Mouse (Mus musculus) splenic B cell, adult 2 months (primary cell): ENCODE measurements around the gene Ttf2.
A peak's percentile ranks its signal among the peaks of the same experiment; 100 is the strongest.

Source experiments
- DNase-seq: peaks from one replicate; pipeline ENCODE4 v3.0.0-alpha.2; 2011; ENCODE audit warnings: low read depth, low spot score
- H3K27me3 ChIP-seq: 2 replicates; pipeline ENCODE4 v1.6.1; 2012; ENCODE audit warnings: mild to moderate bottlenecking, low read length, moderate library complexity, mixed read lengths; ENCODE audit not compliant: control insufficient read depth, poor library complexity, insufficient read depth, severe bottlenecking
- H3K36me3 ChIP-seq: 2 replicates; pipeline ENCODE4 v1.6.1; 2012; ENCODE audit warnings: mild to moderate bottlenecking, low read length, moderate library complexity, mixed read lengths; ENCODE audit not compliant: control insufficient read depth, poor library complexity, insufficient read depth, severe bottlenecking

The Ttf2 gene

DNA sequence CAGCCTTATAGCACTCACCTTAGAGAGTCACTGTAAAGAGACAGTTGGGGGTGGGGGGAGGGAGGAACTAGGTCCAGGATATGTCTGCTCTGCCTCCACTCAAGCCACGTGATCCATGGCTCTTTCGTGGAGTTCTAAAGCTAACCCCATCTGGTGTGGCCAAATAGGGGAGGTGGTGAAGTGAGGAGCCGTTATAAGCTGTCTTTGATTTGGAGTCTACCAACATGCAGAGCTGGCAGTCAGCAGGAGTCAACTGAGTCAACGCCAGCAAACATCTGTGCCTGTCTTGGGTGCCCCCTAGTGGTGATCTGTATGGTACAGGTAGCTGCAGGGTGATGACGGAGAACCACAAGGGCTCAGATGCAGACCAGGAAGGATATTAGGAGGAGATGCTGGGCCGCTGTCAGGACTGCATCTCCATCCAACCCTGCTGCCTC is 29.5 kb upstream of the Ttf2 start:
- peak; percentile 86 for DNase-seq
- Histone ChIP-seq H3K36me3 (no peaks in the 10 kb centered on the region), H3K27me3 (no peaks in the 10 kb centered on the region)

DNA sequence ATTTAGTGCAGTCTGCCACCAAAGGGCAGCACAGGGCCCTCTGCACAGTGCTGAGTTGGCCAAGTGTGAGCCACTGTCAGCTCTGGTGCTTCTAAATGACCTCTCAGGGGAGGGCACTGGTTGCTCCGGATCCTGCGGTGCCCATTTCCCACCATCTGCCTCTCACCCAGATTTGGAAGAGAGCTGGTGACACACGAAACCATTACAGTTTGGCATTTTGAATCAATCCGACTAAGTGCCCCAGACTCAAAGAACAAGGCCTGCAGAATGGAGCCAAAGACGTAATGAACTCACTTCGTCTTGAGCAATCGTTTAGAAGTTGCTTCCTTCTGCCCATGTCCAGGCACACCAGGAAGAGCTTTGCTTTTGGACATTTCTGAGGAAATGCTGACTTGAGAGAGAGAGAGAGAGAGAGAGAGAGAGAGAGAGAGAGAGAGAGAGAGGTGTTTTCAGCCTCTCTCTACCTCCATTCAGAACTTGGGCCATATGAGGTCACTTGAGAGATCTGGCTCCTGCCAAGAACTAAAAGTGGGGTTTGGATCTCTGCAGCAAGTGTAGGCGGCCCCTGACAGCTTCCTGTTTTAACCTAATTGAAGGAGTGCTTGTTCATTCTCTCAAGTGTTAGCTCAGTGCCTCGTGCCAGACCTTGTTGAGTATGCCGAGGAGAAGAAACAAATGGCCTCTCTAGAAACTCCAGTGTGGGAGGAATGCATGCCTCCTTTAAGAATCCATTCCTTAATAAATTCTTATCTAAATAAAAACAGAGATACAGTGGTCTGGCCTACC is 28.5 kb upstream of the Ttf2 start:
- DNase-seq = no peak

GRCm38 (mm10) chr3:100994252-100994651 is 24.8 kb upstream of the Ttf2 start:
- no peaks in the 10 kb centered on the region for H3K36me3 ChIP-seq
- H3K27me3 ChIP-seq = no peaks in the 10 kb centered on the region
- no peak for DNase-seq

More for the DNA sequence above, 28.5 kb upstream of the Ttf2 start:
- no peaks in the 10 kb centered on the region for H3K36me3 ChIP-seq
- no peaks in the 10 kb centered on the region for H3K27me3 ChIP-seq

GRCm38 (mm10) chr3:100993718-100994117 is 24.3 kb upstream of the Ttf2 start:
- no peaks in the 10 kb centered on the region for H3K27me3 ChIP-seq
- H3K36me3 ChIP-seq = no peaks in the 10 kb centered on the region
- peak; percentile 25 for DNase-seq

- DNase-seq = no peak
- Histone ChIP-seq H3K27me3 (no peaks in the 10 kb centered on the region), H3K36me3 (no peaks in the 10 kb centered on the region)
Observed at GRCm38 (mm10) chr3:100993158-100993557, 23.7 kb upstream of the Ttf2 start.

GRCm38 (mm10) chr3:100990231-100990630 is 20.8 kb upstream of the Ttf2 start:
- H3K27me3 ChIP-seq = no peaks in the 10 kb centered on the region
- DNase-seq = no peak
- no peaks in the 10 kb centered on the region for H3K36me3 ChIP-seq

DNA sequence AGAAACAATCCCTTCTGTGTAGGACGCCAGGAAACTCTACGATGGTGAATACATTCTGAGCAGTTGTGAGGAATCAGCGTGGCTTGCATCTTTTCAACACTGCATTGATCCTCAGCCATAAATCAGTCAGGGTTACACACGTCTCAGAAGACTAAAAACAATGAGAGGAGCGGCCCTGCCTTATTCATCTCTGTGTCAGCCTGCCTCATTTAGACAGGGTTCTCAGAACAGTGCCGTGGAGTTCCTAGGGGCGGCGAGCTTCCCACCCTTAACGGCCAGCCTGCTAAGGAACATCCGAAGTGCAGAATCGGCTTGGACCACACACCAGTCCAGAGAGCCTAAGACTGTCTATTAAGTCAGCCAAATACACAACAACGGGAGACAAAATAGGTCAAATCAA is 20.0 kb upstream of the Ttf2 start:
- H3K36me3 ChIP-seq = no peaks in the 10 kb centered on the region
- H3K27me3 ChIP-seq = no peaks in the 10 kb centered on the region
- no peak for DNase-seq

DNA sequence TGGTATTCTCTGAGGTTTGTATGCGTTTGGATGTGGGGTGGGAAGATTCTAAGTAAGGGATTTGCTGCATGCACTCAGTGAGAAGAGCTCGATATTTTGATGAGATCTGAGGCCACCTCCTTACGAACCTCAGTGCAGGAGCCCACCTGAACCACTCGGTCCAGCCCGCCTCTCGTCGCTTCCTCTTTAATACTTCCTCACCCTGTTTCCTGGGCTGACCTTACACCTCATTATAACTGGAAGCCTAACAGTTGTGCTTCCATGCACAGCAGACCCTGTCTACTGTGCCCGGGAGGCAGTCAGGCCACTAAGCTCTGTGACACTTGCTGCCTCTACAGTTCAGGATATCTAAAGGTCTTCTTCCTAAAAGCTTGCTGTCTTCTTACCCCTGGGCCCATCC is 9.8 kb upstream of the Ttf2 start:
- H3K27me3 ChIP-seq = no peaks in the 10 kb centered on the region
- DNase-seq = peak; percentile 39
- H3K36me3 ChIP-seq = no peaks in the 10 kb centered on the region

GRCm38 (mm10) chr3:100973906-100974305 is 4.4 kb upstream of the Ttf2 start:
- no peaks in the 10 kb centered on the region for H3K36me3 ChIP-seq
- no peaks in the 10 kb centered on the region for H3K27me3 ChIP-seq
- DNase-seq = peak; percentile 72

GRCm38 (mm10) chr3:100963849-100964542 is 5.5 kb downstream of the Ttf2 start:
- H3K27me3 ChIP-seq = no peaks in the 10 kb centered on the region
- peak; percentile 46 for DNase-seq

GRCm38 (mm10) chr3:100961501-100961900 is 8.0 kb downstream of the Ttf2 start:
- DNase-seq = no peak
- H3K36me3 ChIP-seq = peaks cover 8% of the 10 kb centered on the region

More at GRCm38 (mm10) chr3:100963849-100964542, 5.5 kb downstream of the Ttf2 start:
- peaks cover 3% of the 10 kb centered on the region; the same call in 1 of the 2 replicates for H3K36me3 ChIP-seq

DNA sequence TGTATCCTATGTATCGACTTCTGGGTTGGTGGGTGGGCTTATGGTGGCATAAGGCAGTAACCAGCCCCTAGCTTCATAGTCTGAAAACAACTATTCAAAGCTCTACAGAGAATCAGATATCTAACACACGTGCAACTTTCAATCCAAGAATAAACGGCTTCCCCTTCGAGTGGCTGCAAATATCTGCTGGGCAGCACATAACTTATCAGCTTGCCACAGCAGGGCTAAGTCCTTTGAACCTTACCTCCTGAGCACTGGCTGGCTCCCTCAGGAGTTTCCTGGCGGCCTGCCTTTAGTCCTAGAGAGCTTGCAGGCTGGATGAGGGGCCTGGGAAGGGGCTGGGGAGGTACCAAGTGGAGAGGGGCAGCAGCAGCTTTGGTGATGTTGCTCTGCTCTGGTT is 8.5 kb downstream of the Ttf2 start:
- no peaks in the 10 kb centered on the region for H3K27me3 ChIP-seq
- H3K36me3 ChIP-seq = peaks cover 8% of the 10 kb centered on the region
- no peak for DNase-seq

More at GRCm38 (mm10) chr3:100961501-100961900, 8.0 kb downstream of the Ttf2 start:
- H3K27me3 ChIP-seq = no peaks in the 10 kb centered on the region

DNA sequence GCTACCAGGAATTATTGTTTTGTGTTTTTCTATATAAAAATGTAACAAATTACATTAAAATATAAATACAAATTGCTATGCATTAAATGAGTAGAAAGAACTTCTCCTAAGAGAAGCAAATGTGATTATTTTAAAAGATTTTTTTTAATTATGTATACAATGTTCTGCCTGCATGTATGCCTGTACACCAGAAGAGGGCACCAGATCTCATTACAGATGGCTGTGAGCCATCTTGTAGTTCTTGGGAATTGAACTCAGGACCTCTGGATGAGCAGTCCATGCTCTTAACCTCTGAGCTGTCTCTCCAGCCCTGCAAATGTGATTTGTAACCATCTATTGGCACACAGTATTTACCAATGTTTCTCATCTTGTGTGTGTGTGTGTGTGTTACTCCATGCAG is 14.8 kb downstream of the Ttf2 start:
- Histone ChIP-seq H3K27me3 (no peaks in the 10 kb centered on the region), H3K36me3 (peaks cover 11% of the 10 kb centered on the region)
- DNase-seq = peak; percentile 14

- DNase-seq = no peak
- Histone ChIP-seq H3K27me3 (no peaks in the 10 kb centered on the region), H3K36me3 (peaks cover 9% of the 10 kb centered on the region)
Observed at GRCm38 (mm10) chr3:100951531-100951930, 17.9 kb downstream of the Ttf2 start.

DNA sequence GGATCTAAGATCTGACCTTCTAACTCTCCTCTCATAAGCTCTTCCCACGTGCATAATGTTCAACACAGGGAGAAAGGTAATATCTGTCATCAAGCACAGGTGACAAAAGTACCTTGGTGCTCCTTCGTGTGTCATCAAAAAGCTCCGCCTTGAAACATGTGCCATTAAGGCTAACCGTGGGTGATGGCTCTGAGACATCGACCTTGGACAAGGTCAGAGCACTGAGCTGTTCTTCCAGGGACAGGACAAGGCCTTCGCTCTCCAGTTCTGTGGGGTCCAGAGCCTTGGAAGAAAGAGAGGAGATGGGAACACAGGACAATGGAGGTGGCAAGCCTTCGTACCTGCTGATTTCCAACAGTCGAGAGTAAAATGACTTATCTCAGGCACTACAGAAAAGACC is 22.2 kb downstream of the Ttf2 start:
- DNase-seq = no peak
- Histone ChIP-seq H3K36me3 (peaks cover 15% of the 10 kb centered on the region), H3K27me3 (no peaks in the 10 kb centered on the region)
